Mouse (Mus musculus) erythroblast, embryonic 14.5 days (primary cell): ENCODE results near the gene Zfp1.

ENCODE experiments used
- GATA1 ChIP-seq: IDR thresholded peaks from 2 replicates; pipeline ENCODE4 v1.6.1; 2012; ENCODE audit warnings: low read length, inconsistent platforms, mixed read lengths
- TAL1 ChIP-seq: IDR thresholded peaks from 3 replicates; pipeline ENCODE4 v1.6.1; 2012; ENCODE audit warnings: low read length, inconsistent platforms, mixed read lengths

DNA sequence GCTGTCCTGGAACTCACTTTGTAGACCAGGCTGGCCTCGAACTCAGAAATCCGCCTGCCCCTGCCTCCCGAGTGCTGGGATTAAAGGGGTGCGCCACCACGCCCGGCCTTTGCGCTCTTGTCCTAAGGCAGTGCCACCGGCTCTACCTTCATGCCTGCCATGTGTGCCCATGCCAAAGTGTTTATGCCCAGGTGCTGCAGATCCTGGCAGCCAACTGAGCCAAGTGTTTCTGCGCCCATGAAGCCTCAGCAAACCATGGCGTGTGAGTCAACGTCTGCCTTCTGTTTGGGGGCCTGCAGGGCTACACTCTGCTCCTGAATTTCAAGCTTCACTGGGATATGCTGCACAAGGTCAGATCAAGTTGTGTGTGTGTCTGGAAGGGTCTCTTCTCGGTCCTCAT, 61.4 kb downstream of the Zfp1 start:
- TF ChIP-seq GATA1 (no peak), TAL1 (no peak)
